Mouse (Mus musculus) G1E (cell line): ENCODE data around the gene Oard1. TPM values are rescaled to one million over a fixed set of nuclear protein-coding genes. Genes with fewer than 3 reads are reported as not detected.

Source experiments
- ATAC-seq: 2 replicates; pipeline ENCODE4 v1.8.0; 2016; ENCODE audit warnings: mild to moderate bottlenecking; ENCODE audit not compliant: insufficient number of reproducible peaks, poor library complexity, low FRiP score, severe bottlenecking; ENCODE audit errors: extremely low read depth
- DNase-seq: peaks from one replicate; pipeline ENCODE4 v3.0.0; 2012; ENCODE audit warnings: low spot score
- H3K27me3 ChIP-seq: 2 replicates; pipeline ENCODE4 v1.6.1; 2012; ENCODE audit warnings: mild to moderate bottlenecking, low read length, inconsistent platforms; ENCODE audit not compliant: insufficient read depth
- H3K36me3 ChIP-seq: replicated peaks from 2 replicates; pipeline ENCODE3; 2012; ENCODE audit warnings: mild to moderate bottlenecking, inconsistent platforms
- H3K4me1 ChIP-seq: 2 replicates; pipeline ENCODE4 v1.6.1; 2012; ENCODE audit warnings: low read depth, low read length, inconsistent platforms, mixed read lengths; ENCODE audit not compliant: insufficient read depth
- H3K4me3 ChIP-seq: 2 replicates; pipeline ENCODE4 v1.5.1; 2012; ENCODE audit warnings: low read depth, mild to moderate bottlenecking, inconsistent platforms, low read length, moderate library complexity, mixed read lengths
- H3K9me3 ChIP-seq: replicated peaks from 2 replicates; pipeline ENCODE4 v1.6.1; 2012; ENCODE audit warnings: inconsistent platforms
- CTCF ChIP-seq: IDR thresholded peaks from 2 replicates; pipeline ENCODE4 v1.5.1; 2012; ENCODE audit warnings: low read depth, low read length, inconsistent platforms, mixed read lengths
- GATA1 ChIP-seq: IDR thresholded peaks from 2 replicates; pipeline ENCODE4 v1.6.1; 2012; ENCODE audit warnings: borderline replicate concordance, low read length, inconsistent platforms, mixed read lengths
- GATA2 ChIP-seq: IDR thresholded peaks from 2 replicates; pipeline ENCODE4 v1.6.1; 2012; ENCODE audit warnings: low read depth, low read length, inconsistent platforms, borderline replicate concordance
- POLR2AphosphoS5 ChIP-seq: IDR thresholded peaks from 2 replicates; pipeline ENCODE4 v1.6.1; 2012; ENCODE audit warnings: low read depth, low read length, inconsistent platforms; ENCODE audit not compliant: insufficient replicate concordance
- TAL1 ChIP-seq: conservative IDR thresholded peaks from 2 replicates; pipeline ENCODE4 v1.6.1; 2012; ENCODE audit warnings: low read depth, low read length, inconsistent platforms, mixed read lengths
- polyA plus RNA-seq: library from polyadenylated mRNA; stranded (reverse); fragments of >175 nt; gene quantifications from 2 replicates; pipeline ENCODE4 v1.2.3, GENCODE M21; 2012
- total RNA-seq, 2 experiments: library from RNA; stranded (forward) in 1 of 2; stranded (reverse) in 1 of 2; fragments of 200-1000 nt in 1 of 2; fragments of >200 nt in 1 of 2; fragmentation: Nextera tagmentation in 1 of 2; gene quantifications; 2 replicates each; pipeline ENCODE4 v1.2.3; 2014 to 2017

Oard1 gene
- total and polyA plus RNA-seq, 3 experiments, result 5.0 to 83.4 (median 34.3) TPM

GRCm38 (mm10) chr17:48443542-48444145, 33.8 kb downstream of the Oard1 start:
- Histone ChIP-seq H3K4me3 (no peak overlapping the region), H3K9me3 (no peaks in the 10 kb centered on the region), H3K4me1 (peaks cover 28% of the 10 kb centered on the region), H3K36me3 (peaks cover 48% of the 10 kb centered on the region), H3K27me3 (no peaks in the 10 kb centered on the region)
- DNase-seq (no peak), ATAC-seq (no peak)
- TF ChIP-seq POLR2AphosphoS5, result no peak; the same call in 1 of the 2 replicates
- no peak for TF ChIP-seq GATA2

- TF ChIP-seq POLR2AphosphoS5, result no peak
- TF ChIP-seq GATA1, result no peak
- TF ChIP-seq CTCF, result no peak
- no peak for TF ChIP-seq GATA2
- TF ChIP-seq TAL1, result no peak
- no peak for ATAC-seq
- Histone ChIP-seq H3K9me3 (no peaks in the 10 kb centered on the region), H3K4me3 (no peak overlapping the region; the same call in 1 of the 2 replicates), H3K36me3 (peaks cover 66% of the 10 kb centered on the region), H3K4me1 (peaks cover 66% of the 10 kb centered on the region), H3K27me3 (no peaks in the 10 kb centered on the region)
- DNase-seq, result no peak
Observed at GRCm38 (mm10) chr17:48447675-48448074, 37.9 kb downstream of the Oard1 start.

- peak overlapping the region; percentile 76 for H3K4me3 ChIP-seq
- TF ChIP-seq POLR2AphosphoS5 (0 out of 2 replicates have a peak, but pooled peaks have one; percentile 31), GATA1 (no peak), TAL1 (peak; percentile 83), GATA2 (no peak)
- peaks cover 46% of the 10 kb centered on the region for H3K36me3 ChIP-seq
- H3K27me3 ChIP-seq, result no peaks in the 10 kb centered on the region
- no peaks in the 10 kb centered on the region for H3K9me3 ChIP-seq
- ATAC-seq, result peak; percentile 56
- H3K4me1 ChIP-seq, result peaks cover 92% of the 10 kb centered on the region
- DNase-seq, result peak; percentile 85
Observed at GRCm38 (mm10) chr17:48450666-48451352, 41.0 kb downstream of the Oard1 start.

GRCm38 (mm10) chr17:48451353-48451675, 41.5 kb downstream of the Oard1 start, which contains the start of gene Tspo2:
Tspo2 (minus strand) TSS chr17:48451522.
- H3K4me1 ChIP-seq, result peaks cover 92% of the 10 kb centered on the region
- DNase-seq, result peak; percentile 84

GRCm38 (mm10) chr17:48451753-48452444, 42.1 kb downstream of the Oard1 start:
- Histone ChIP-seq H3K4me3 (peak overlapping the region; percentile 76), H3K4me1 (peaks cover 92% of the 10 kb centered on the region)

More at GRCm38 (mm10) chr17:48451353-48451675, 41.5 kb downstream of the Oard1 start, which contains the start of gene Tspo2:
- TF ChIP-seq POLR2AphosphoS5 (0 out of 2 replicates have a peak, but pooled peaks have one; percentile 1), CTCF (no peak)
- H3K27me3 ChIP-seq, result no peaks in the 10 kb centered on the region
- ATAC-seq, result peak; percentile 70
- H3K36me3 ChIP-seq, result peaks cover 41% of the 10 kb centered on the region
- H3K4me3 ChIP-seq, result peak within 1 kb of the TSS; percentile 76
- no peaks in the 10 kb centered on the region for H3K9me3 ChIP-seq

GRCm38 (mm10) chr17:48453489-48453888, 43.7 kb downstream of the Oard1 start:
- no peak for DNase-seq
- TF ChIP-seq GATA1 (no peak), TAL1 (no peak), CTCF (no peak), GATA2 (no peak), POLR2AphosphoS5 (no peak)
- Histone ChIP-seq H3K36me3 (peaks cover 33% of the 10 kb centered on the region), H3K4me1 (peaks cover 94% of the 10 kb centered on the region), H3K9me3 (no peaks in the 10 kb centered on the region), H3K27me3 (no peaks in the 10 kb centered on the region), H3K4me3 (no peak overlapping the region)
- ATAC-seq, result no peak

More at GRCm38 (mm10) chr17:48451753-48452444, 42.1 kb downstream of the Oard1 start:
- no peaks in the 10 kb centered on the region for H3K27me3 ChIP-seq
- H3K36me3 ChIP-seq, result peaks cover 38% of the 10 kb centered on the region
- DNase-seq (no peak), ATAC-seq (peak; percentile 2; the same call in 1 of the 2 replicates)
- H3K9me3 ChIP-seq, result no peaks in the 10 kb centered on the region
- TF ChIP-seq CTCF, result no peak
- no peak for TF ChIP-seq GATA1
- no peak for TF ChIP-seq POLR2AphosphoS5
- TF ChIP-seq TAL1, result no peak
- no peak for TF ChIP-seq GATA2
